In the genomic region with DNA sequence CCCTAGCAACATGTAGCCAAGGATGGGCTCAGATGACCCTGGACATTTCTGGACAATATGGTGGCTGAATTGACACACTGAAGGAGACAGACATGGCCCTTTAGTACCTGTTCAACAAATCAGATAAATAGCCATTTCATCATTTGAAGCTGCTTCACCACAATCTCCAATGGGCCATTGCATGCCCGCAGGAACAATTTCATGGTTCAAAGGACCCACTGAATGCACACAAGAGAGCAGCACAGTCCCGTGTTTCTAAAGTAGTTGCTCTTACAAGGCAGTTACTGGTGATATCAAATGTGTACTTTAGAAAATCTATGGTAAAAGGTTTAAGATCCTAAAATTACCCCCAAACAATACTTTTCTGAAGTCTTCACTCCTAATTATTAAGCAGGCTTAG, we compare ENCODE assay signal across 19 mouse cellular contexts.
"Had no signal": no experiment of that assay in that cellular context is flagged by ENCODE, and none has a peak within 500 bp of the region (broad histone marks: within the 10 kb centered on the region; RNA-seq: fewer than 3 reads in every experiment).

No protein-coding gene starts in this region.

- DNase-seq: lung, adult 18-20 months; lung, embryonic 14.5 days; lung, postnatal 10 days; lung, postnatal 4 days; midbrain, embryonic 14.5 days; right cerebral cortex, adult 18-20 months; right cerebral cortex, postnatal 25 days; right cerebral cortex, postnatal 4 days; spleen, adult 18-20 months; thymus, postnatal 14 days; thymus, postnatal 36 days had no signal

- ATAC-seq: midbrain, embryonic 16.5 days had no signal

- H3K27me3 ChIP-seq: midbrain, embryonic 12.5 days; neural tube, embryonic 12.5 days; stomach, embryonic 15.5 days had no signal

- H3K27ac ChIP-seq: liver, embryonic 14.5 days; midbrain, embryonic 10.5 days; midbrain, embryonic 12.5 days; neural tube, embryonic 12.5 days; stomach, embryonic 15.5 days; stomach, postnatal 0 days had no signal

- H3K4me2 ChIP-seq: lung, embryonic 14.5 days; midbrain, embryonic 12.5 days; neural tube, embryonic 12.5 days; stomach, embryonic 15.5 days had no signal

- H3K4me1 ChIP-seq: midbrain, embryonic 10.5 days; midbrain, embryonic 12.5 days; neural tube, embryonic 12.5 days; stomach, embryonic 15.5 days had no signal

- H3K9ac ChIP-seq: liver, embryonic 14.5 days; lung, embryonic 14.5 days; midbrain, embryonic 12.5 days; neural tube, embryonic 12.5 days; stomach, embryonic 15.5 days had no signal

- H3K9me3 ChIP-seq: midbrain, embryonic 10.5 days; midbrain, embryonic 12.5 days; neural tube, embryonic 12.5 days; stomach, embryonic 15.5 days had no signal

- H3K4me3 ChIP-seq: midbrain, embryonic 10.5 days; midbrain, embryonic 12.5 days; myocyte; neural tube, embryonic 12.5 days; stomach, embryonic 15.5 days had no signal

- H3K36me3 ChIP-seq: midbrain, embryonic 10.5 days; midbrain, embryonic 12.5 days; neural tube, embryonic 12.5 days; stomach, embryonic 15.5 days had no signal
